Mouse (Mus musculus) heart, adult 2 months (tissue): ENCODE results near the gene Rpl27.

Experiments used
- CTCF ChIP-seq: fragments of 200-600 bp; IDR thresholded peaks from 2 replicates; pipeline ENCODE4 v1.8.1; 2022; ENCODE audit warnings: antibody characterized with exemption, mild to moderate bottlenecking, moderate library complexity
- POLR2A ChIP-seq: fragments of 200-500 bp; IDR thresholded peaks from 2 replicates; pipeline ENCODE4 v1.6.1; 2011; ENCODE audit warnings: mild to moderate bottlenecking, low read depth, low read length, control low read depth; ENCODE audit not compliant: insufficient read depth

GRCm38 (mm10) chr11:101420148-101420547, 21.9 kb upstream of the Rpl27 start:
- TF ChIP-seq CTCF (no peak), POLR2A (no peak)
